Mouse (Mus musculus): ENCODE data around the gene Casc4. TPM values are rescaled to one million over a fixed set of nuclear protein-coding genes. Genes with fewer than 3 reads are reported as not detected.
"Not testable (repeated sequence)": the region's sequence is repeated elsewhere in the genome, so short reads cannot be mapped to it uniquely, and the experiment has no call there.

The Casc4 gene
- total RNA-seq, 2 experiments from 2014 or later, result 122 to 123 TPM

- no peak for DNase-seq (ENCODE audit: low spot score in 2 of 2)
- intact Hi-C loops (cut with DNase I), result no loop called here
Measured at GRCm38 (mm10) chr2:121895261-121895660, 28.5 kb downstream of the Casc4 start.

- intact Hi-C loops (cut with DNase I), result no loop called here
Measured at GRCm38 (mm10) chr2:121896825-121897224, 30.1 kb downstream of the Casc4 start.

GRCm38 (mm10) chr2:121909975-121910374 lies 43.2 kb downstream of the Casc4 start:
- intact Hi-C loops (cut with DNase I), result no loop called here
- DNase-seq (ENCODE audit: low spot score in 2 of 2), result no peak

More at GRCm38 (mm10) chr2:121896825-121897224, 30.1 kb downstream of the Casc4 start:
- no peak for DNase-seq (ENCODE audit: low spot score in 2 of 2)

- peak; percentile 9 to 55 for DNase-seq (ENCODE audit: low spot score in 2 of 2)
- intact Hi-C loops (cut with DNase I), result no loop called here
Measured at GRCm38 (mm10) chr2:121916047-121916970, 49.5 kb downstream of the Casc4 start.

GRCm38 (mm10) chr2:121937624-121938023 lies 70.9 kb downstream of the Casc4 start:
- intact Hi-C loops (cut with DNase I); DNase-seq (ENCODE audit: low spot score in 2 of 2): not testable (repeated sequence)

GRCm38 (mm10) chr2:121943364-121943763 lies 76.6 kb downstream of the Casc4 start:
- intact Hi-C loops (cut with DNase I), result no loop called here
- DNase-seq (ENCODE audit: low spot score in 2 of 2), result no peak

- intact Hi-C loops (cut with DNase I), result loop anchor here (5.0 kb wide), 1 partner anchor 88 kb away; the partner anchor contains the start of gene Casc4
- DNase-seq (ENCODE audit: low spot score in 2 of 2), result no peak
Measured at GRCm38 (mm10) chr2:121954971-121955656, 88.3 kb downstream of the Casc4 start.

GRCm38 (mm10) chr2:121955765-121956223 lies 89.0 kb downstream of the Casc4 start, which contains the start of the genes Ctdspl2 and Mageb3:
Gene Ctdspl2, plus strand, starts transcription at chr2:121956001.
Gene Mageb3, minus strand, starts transcription at chr2:121956092.
- intact Hi-C loops (cut with DNase I), result loop anchor here (5.0 kb wide), 1 partner anchor 88 kb away; the partner anchor contains the start of gene Casc4

GRCm38 (mm10) chr2:121956224-121957018 lies 89.7 kb downstream of the Casc4 start:
- intact Hi-C loops (cut with DNase I), result loop anchor here (5.0 kb wide), 1 partner anchor 89 kb away; the partner anchor contains the start of gene Casc4

More at GRCm38 (mm10) chr2:121955765-121956223, 89.0 kb downstream of the Casc4 start, which contains the start of the genes Ctdspl2 and Mageb3:
- DNase-seq (ENCODE audit: low spot score in 2 of 2), result peak; percentile 91 to 93

GRCm38 (mm10) chr2:121957216-121957792 lies 90.5 kb downstream of the Casc4 start:
- no peak for DNase-seq (ENCODE audit: low spot score in 2 of 2)
- intact Hi-C loops (cut with DNase I), result loop anchor here (5.0 kb wide), 1 partner anchor 90 kb away; the partner anchor contains the start of gene Casc4

More at GRCm38 (mm10) chr2:121956224-121957018, 89.7 kb downstream of the Casc4 start:
- DNase-seq (ENCODE audit: low spot score in 2 of 2), result peak; percentile 95

Other genes with a start within 250 kb of the Casc4 start
- 10 to 100 TPM; 47.7 to 54.5 TPM for gene Frmd5, start 59.9 kb upstream of the Casc4 start, total RNA-seq (2021)
- 10 to 100 TPM; 29.3 to 36.2 TPM for gene Ctdspl2, start 89.0 kb downstream of the Casc4 start, total RNA-seq (2021)
- under 1 TPM; 0.21 to 0.33 TPM for gene Mageb3, start 89.1 kb downstream of the Casc4 start, total RNA-seq (2021)
- 10 to 100 TPM; 19.8 to 22.6 TPM for gene Eif3j1, start 161.6 kb downstream of the Casc4 start, total RNA-seq (2021)